Mouse (Mus musculus): Measurements from ENCODE around the gene Esr2. TPM values are rescaled to one million over a fixed set of nuclear protein-coding genes. Genes with fewer than 3 reads are reported as not detected.
"Not testable (repeated sequence)": the region's sequence is repeated elsewhere in the genome, so short reads cannot be mapped to it uniquely, and the experiment has no call there.

Esr2 gene
- total RNA-seq, 1 experiment from 2014 or later, result not detected

GRCm38 (mm10) chr12:76152389-76152788, 24.7 kb downstream of the Esr2 start:
- peak; percentile 22 for DNase-seq

GRCm38 (mm10) chr12:76136701-76137100, 40.4 kb downstream of the Esr2 start:
- no peak for DNase-seq

- not testable (repeated sequence) for DNase-seq
Measured at GRCm38 (mm10) chr12:76133081-76133480, 44.0 kb downstream of the Esr2 start.

- no peak for DNase-seq
Measured at GRCm38 (mm10) chr12:76132591-76132990, 44.5 kb downstream of the Esr2 start.

GRCm38 (mm10) chr12:76130891-76131290, 46.2 kb downstream of the Esr2 start:
- no peak for DNase-seq

- DNase-seq, result peak; percentile 14
Measured at GRCm38 (mm10) chr12:76130281-76130680, 46.8 kb downstream of the Esr2 start.

DNA sequence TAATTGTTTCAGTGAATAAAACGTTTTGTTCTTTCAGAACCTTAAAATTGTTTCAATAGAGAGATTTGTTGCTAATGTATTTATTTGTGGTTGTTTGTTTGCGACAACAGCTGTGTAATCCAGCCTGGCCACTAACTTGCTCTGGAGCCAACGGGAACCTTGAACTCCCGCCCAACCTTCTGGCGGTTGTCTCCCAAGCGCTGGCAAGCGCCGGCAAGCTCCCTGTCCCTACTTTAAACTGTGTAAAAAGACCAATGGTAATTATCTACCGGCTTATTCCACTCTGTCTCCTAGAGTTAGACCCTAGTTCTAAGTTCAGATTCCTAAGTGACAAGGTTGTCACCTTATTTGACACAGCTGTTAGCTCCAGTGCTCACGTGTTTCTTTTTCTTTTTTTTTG, 48.2 kb downstream of the Esr2 start:
- DNase-seq, result peak; percentile 60

DNA sequence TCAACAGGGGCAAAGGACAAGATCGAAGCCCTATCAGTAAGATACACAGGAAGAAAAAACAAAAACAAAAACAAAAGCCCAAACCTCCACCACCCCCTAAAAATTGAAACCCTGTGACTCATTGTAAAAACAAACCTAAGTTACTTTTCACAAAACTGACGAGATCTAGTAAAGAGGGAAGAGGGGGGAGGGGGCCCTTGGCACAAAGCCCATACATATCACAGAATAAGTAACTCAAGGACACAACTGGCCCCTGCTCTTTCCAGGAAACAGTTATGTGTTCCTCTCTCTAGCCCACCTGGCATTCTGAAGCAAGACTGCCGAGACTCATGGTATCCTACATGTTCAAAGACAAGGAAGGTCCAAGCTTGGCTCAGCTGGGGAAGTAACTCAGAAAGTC, 48.8 kb downstream of the Esr2 start:
- DNase-seq, result no peak

GRCm38 (mm10) chr12:76123223-76123622, 53.8 kb downstream of the Esr2 start:
- DNase-seq, result no peak

- DNase-seq, result peak; percentile 57
Measured at GRCm38 (mm10) chr12:76117632-76118153, 59.4 kb downstream of the Esr2 start.

DNA sequence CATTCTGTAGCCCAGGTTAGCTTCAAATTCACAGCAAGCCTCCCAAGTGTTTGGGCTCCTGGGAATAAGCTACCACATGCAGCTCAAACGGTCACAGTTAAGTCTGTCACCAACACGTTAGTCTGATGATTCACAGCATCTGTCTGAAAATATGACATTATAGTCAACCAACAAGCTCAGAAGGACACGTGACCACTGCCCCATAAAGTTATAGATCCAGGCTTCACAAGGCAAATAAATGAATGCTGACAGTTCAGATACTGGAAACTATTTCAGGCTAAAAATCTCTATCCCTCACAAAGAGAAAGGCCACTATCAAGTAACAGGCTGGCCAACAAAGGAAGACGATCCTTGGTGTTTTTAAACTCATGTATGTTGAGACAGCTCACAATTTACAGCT, 60.5 kb downstream of the Esr2 start:
- DNase-seq, result no peak

DNA sequence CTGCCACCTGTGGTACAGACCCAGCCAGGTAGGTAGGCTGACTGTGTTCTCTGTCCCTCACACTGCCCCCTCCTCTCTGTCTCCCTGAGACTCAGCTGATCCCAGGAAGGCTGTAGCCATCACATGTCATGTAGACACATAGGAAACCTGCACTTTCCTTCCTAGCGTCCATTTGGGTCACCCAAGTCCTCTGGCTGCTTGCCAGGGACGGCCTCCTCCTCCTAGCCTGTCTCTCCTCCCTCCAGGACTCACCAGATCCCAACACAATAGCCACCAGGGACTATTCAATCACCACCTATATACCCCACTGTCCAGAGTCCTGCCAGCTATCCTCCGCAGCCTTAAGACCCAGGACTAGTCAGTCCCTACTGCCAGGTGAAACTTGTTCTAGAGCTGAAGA, 66.0 kb downstream of the Esr2 start:
- no peak for DNase-seq

- DNase-seq, result no peak
Measured at GRCm38 (mm10) chr12:76109646-76110405, 67.2 kb downstream of the Esr2 start.

- DNase-seq, result no peak
Measured at GRCm38 (mm10) chr12:76104596-76105351, 72.3 kb downstream of the Esr2 start.

GRCm38 (mm10) chr12:76102621-76103020, 74.4 kb downstream of the Esr2 start:
- no peak for DNase-seq

GRCm38 (mm10) chr12:76095117-76096035, 81.7 kb downstream of the Esr2 start:
- no peak for DNase-seq

DNA sequence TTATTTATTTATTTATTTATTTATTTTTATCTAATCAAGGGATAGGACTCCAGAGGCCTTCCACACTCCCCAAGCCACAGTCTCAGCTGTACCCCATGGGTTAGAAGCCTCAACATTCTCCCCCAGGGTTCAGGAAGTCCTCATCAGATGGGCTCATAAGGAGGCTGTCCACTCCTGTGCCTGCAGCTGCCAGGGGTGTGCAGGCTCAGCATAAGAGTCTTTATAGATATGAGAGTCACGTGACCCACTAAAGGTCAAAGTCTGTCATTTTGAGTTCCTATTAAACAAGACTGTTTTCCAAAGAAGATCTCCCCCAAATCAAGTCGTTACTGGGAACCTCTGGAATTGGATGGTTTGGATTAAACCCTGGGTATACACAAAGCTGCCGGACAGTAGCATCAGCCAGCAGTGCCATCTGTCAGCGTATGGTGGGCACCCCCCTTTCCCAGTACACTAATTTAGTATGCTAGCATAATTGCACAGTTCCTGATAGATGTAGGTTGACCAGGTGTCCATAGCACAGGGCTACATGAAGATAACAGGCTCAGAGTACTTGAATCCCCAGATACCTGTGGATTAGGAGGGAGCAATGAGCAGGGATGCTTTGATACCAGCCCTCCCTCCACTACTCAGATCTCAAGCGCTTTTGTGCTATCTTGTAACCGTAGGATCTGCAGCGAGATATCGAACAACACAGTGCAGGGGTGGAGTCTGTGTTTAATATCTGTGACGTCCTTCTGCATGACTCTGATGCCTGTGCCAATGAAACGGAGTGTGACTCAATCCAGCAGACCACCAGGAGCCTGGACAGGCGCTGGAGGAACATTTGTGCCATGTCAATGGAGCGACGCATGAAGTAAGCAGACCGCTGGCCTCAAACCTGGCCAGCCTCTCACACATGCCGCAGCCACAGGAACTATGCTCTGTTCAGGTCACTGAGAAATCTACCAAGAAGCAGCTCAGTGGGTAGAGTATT, 83.2 kb downstream of the Esr2 start:
- no peak for DNase-seq

DNA sequence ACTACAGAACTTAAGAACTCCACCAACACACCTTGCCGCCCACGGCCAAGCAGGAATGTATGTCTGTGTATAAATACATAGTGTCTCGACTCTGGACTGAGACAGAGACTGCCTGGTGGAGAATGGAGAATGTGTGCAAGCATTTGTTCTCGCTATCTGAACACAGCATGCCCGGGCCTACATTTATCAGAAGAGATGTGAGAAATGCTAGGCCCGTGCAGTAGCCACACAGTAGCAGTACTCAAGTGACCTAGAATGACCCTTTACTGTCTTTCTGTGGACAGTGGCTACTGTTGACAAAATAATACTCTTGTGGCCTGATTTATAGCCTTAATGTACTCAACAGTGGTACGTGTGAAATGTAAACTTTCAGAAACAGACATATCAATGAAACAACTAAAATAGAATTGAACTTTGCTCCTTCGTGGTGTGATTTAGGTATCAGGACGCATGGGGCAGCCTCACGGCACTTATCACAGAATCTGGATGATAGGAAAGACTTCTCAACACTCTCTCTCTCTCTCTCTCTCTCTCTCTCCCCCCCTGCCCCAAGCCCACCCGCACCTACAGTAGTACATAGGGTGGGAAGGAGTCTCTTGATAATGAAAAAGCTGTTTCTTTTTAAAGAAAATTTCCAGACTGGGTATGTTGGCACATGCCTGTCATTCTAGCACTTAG, 84.1 kb downstream of the Esr2 start:
- DNase-seq, result no peak

GRCm38 (mm10) chr12:76087025-76087424, 90.0 kb downstream of the Esr2 start:
- DNase-seq, result no peak

All from adrenal gland, postnatal 25 days (tissue).